Mouse (Mus musculus) small intestine, adult 2 months (tissue): ENCODE measurements around the gene Rab4a.

ENCODE experiments used
- CTCF ChIP-seq: fragments of 200-500 bp; IDR thresholded peaks from 2 replicates; pipeline ENCODE4 v1.5.1; 2012; ENCODE audit warnings: low read depth, mild to moderate bottlenecking, control low read depth, inconsistent platforms, low read length, moderate library complexity, mixed read lengths; ENCODE audit not compliant: insufficient replicate concordance, insufficient read length; ENCODE audit errors: extremely low read depth
- POLR2A ChIP-seq: fragments of 200-500 bp; IDR thresholded peaks from 2 replicates; pipeline ENCODE4 v1.6.1; 2012; ENCODE audit warnings: low read depth, mild to moderate bottlenecking, control low read depth, inconsistent platforms, low read length, moderate library complexity

GRCm38 (mm10) chr8:123803639-123804038, 2.1 kb upstream of the Rab4a start:
- no peak for TF ChIP-seq CTCF
- TF ChIP-seq POLR2A, result no peak
